ENCODE assay signal across 23 mouse cellular contexts in the genomic region with DNA sequence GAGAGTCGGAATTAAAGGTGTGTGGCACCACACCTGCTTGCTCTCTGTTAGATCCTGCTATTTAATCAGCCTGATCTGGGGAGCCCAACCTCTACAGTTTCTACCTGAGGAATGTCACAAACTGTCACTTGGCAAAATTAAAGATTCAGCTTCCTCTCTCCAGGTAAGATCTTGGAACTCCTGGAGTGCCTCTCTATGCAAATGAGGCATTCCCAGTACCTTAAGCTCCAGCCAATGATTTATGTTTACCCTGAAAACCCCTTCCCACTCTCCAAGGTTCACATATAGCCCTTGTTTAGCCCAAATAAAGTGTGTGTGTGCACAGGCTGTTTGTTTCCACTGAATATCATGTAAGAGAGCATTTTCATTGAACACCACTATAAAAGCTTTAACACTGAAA. TPM values are rescaled to one million over a fixed set of nuclear protein-coding genes. Genes with fewer than 3 reads are reported as not detected.
"Had no signal": no experiment of that assay in that cellular context is flagged by ENCODE, and none has a peak within 500 bp of the region (broad histone marks: within the 10 kb centered on the region; RNA-seq: fewer than 3 reads in every experiment).

No protein-coding gene starts in this region.

- H3K27ac ChIP-seq: midbrain, embryonic 10.5 days; midbrain, embryonic 12.5 days; neural tube, embryonic 13.5 days; neural tube, embryonic 15.5 days had no signal

- H3K9ac ChIP-seq: lung, embryonic 14.5 days; midbrain, embryonic 12.5 days; neural tube, embryonic 13.5 days; neural tube, embryonic 15.5 days had no signal

- DNase-seq: lung, adult 18-20 months; lung, embryonic 14.5 days; lung, postnatal 10 days; lung, postnatal 4 days; midbrain, embryonic 14.5 days; retina, postnatal 1 day; right cerebral cortex, adult 18-20 months; right cerebral cortex, postnatal 25 days; right cerebral cortex, postnatal 4 days; spleen, adult 18-20 months; thymus, adult 18-20 months; thymus, postnatal 14 days; thymus, postnatal 36 days had no signal

- H3K27me3 ChIP-seq: midbrain, embryonic 12.5 days; neural tube, embryonic 13.5 days; neural tube, embryonic 15.5 days had no signal

- H3K4me1 ChIP-seq: midbrain, embryonic 10.5 days; midbrain, embryonic 12.5 days; neural tube, embryonic 13.5 days; neural tube, embryonic 15.5 days had no signal

- H3K9me3 ChIP-seq: midbrain, embryonic 10.5 days; midbrain, embryonic 12.5 days; neural tube, embryonic 13.5 days; neural tube, embryonic 15.5 days had no signal

- H3K4me3 ChIP-seq: midbrain, embryonic 10.5 days; midbrain, embryonic 12.5 days; myocyte; neural tube, embryonic 13.5 days; neural tube, embryonic 15.5 days had no signal

- H3K36me3 ChIP-seq: midbrain, embryonic 10.5 days; midbrain, embryonic 12.5 days; neural tube, embryonic 13.5 days; neural tube, embryonic 15.5 days had no signal

RNA-seq across cellular contexts. Expression of a gene that starts 38.3 kb away (rescaled TPM):
- total RNA-seq: megakaryocyte-erythroid progenitor cell, adult 5-6 weeks had no signal
- polyA plus RNA-seq: lung, embryonic 14.5 days; lung, embryonic 16.5 days; midbrain, embryonic 10.5 days; midbrain, embryonic 12.5 days; midbrain, embryonic 14.5 days; myocyte; neural tube, embryonic 11.5 days; small intestine, adult 2 months; stomach, embryonic 14.5 days had no signal
